Mouse (Mus musculus): ENCODE data around the gene Sec23a.
"Not testable (repeated sequence)": the region's sequence is repeated elsewhere in the genome, so short reads cannot be mapped to it uniquely, and the experiment has no call there.

- not testable (repeated sequence) for TF ChIP-seq POLR2A (IDR thresholded peaks at IDR 0.05; ENCODE audit: insufficient read length, low read depth); USF1 (IDR thresholded peaks at IDR 0.05; ENCODE audit: low read depth); MAX (IDR thresholded peaks at IDR 0.05; ENCODE audit: low read depth); TCF12 (IDR thresholded peaks at IDR 0.05; ENCODE audit: insufficient read depth, poor library complexity, severe bottlenecking); MYOD1 (IDR thresholded peaks at IDR 0.05; ENCODE audit: control insufficient read depth in 1 of 3, insufficient read length in 2 of 3, low read depth in 2 of 3); CEBPB (IDR thresholded peaks at IDR 0.05; ENCODE audit: insufficient read depth, poor library complexity, severe bottlenecking); E2F4 (IDR thresholded peaks at IDR 0.05; ENCODE audit: insufficient read depth); TCF3 (IDR thresholded peaks at IDR 0.05; ENCODE audit: insufficient read length, low read depth)
Observed at GRCm38 (mm10) chr12:58981178-58981661, 30.6 kb downstream of the Sec23a start.
